Mouse (Mus musculus): ENCODE results near the gene Kctd5. TPM values are rescaled to one million over a fixed set of nuclear protein-coding genes. Genes with fewer than 3 reads are reported as not detected.

Gene Kctd5
- polyA plus RNA-seq, 1 experiment, result 0.66 TPM

GRCm38 (mm10) chr17:24045608-24046007, 27.7 kb downstream of the Kctd5 start:
- TF ChIP-seq TAL1 (IDR thresholded peaks at IDR 0.05; ENCODE audit: low read length), result no peak
- H3K4me3 ChIP-seq (replicated peaks), result no peak overlapping the region
- no peaks in the 10 kb centered on the region for H3K27me3 ChIP-seq (ENCODE audit: control insufficient read depth)
- no peaks in the 10 kb centered on the region for H3K9me3 ChIP-seq (ENCODE audit: control insufficient read depth, low read length)
- no peaks in the 10 kb centered on the region for H3K4me1 ChIP-seq (ENCODE audit: control insufficient read depth)
- peaks cover 32% of the 10 kb centered on the region for H3K36me3 ChIP-seq (ENCODE audit: control insufficient read depth)

- Histone ChIP-seq H3K9me3 (ENCODE audit: control insufficient read depth, low read length) (peaks cover 5% of the 10 kb centered on the region; the same call in 1 of the 2 replicates), H3K27me3 (ENCODE audit: control insufficient read depth) (no peaks in the 10 kb centered on the region), H3K36me3 (ENCODE audit: control insufficient read depth) (peaks cover 24% of the 10 kb centered on the region), H3K4me1 (ENCODE audit: control insufficient read depth) (no peaks in the 10 kb centered on the region), H3K4me3 (replicated peaks) (no peak overlapping the region)
- TF ChIP-seq TAL1 (IDR thresholded peaks at IDR 0.05; ENCODE audit: low read length), result no peak
- no peak for TF ChIP-seq GATA1 (IDR thresholded peaks at IDR 0.05; ENCODE audit: low read length)
Measured at GRCm38 (mm10) chr17:24044482-24044881, 28.8 kb downstream of the Kctd5 start.

- TF ChIP-seq TAL1 (IDR thresholded peaks at IDR 0.05; ENCODE audit: low read length) (no peak), GATA1 (IDR thresholded peaks at IDR 0.05; ENCODE audit: low read length) (no peak)
- H3K27me3 ChIP-seq (ENCODE audit: control insufficient read depth), result no peaks in the 10 kb centered on the region
- peaks cover 5% of the 10 kb centered on the region; the same call in 1 of the 2 replicates for H3K9me3 ChIP-seq (ENCODE audit: control insufficient read depth, low read length)
- H3K4me3 ChIP-seq (replicated peaks), result no peak within 1 kb of the TSS
- no peaks in the 10 kb centered on the region for H3K36me3 ChIP-seq (ENCODE audit: control insufficient read depth)
- H3K4me1 ChIP-seq (ENCODE audit: control insufficient read depth), result no peaks in the 10 kb centered on the region
Measured at GRCm38 (mm10) chr17:24037844-24038243, 35.4 kb downstream of the Kctd5 start, which contains the start of gene Prss27. Prss27 (plus strand) TSS chr17:24038144.

- Histone ChIP-seq H3K9me3 (ENCODE audit: control insufficient read depth, low read length) (peaks cover 5% of the 10 kb centered on the region; the same call in 1 of the 2 replicates), H3K4me3 (replicated peaks) (no peak overlapping the region), H3K36me3 (ENCODE audit: control insufficient read depth) (no peaks in the 10 kb centered on the region), H3K4me1 (ENCODE audit: control insufficient read depth) (no peaks in the 10 kb centered on the region), H3K27me3 (ENCODE audit: control insufficient read depth) (no peaks in the 10 kb centered on the region)
- TF ChIP-seq GATA1 (IDR thresholded peaks at IDR 0.05; ENCODE audit: low read length) (no peak), TAL1 (IDR thresholded peaks at IDR 0.05; ENCODE audit: low read length) (no peak)
Measured at GRCm38 (mm10) chr17:24037360-24037759, 35.9 kb downstream of the Kctd5 start.

GRCm38 (mm10) chr17:24036954-24037353, 36.3 kb downstream of the Kctd5 start:
- no peaks in the 10 kb centered on the region for H3K36me3 ChIP-seq (ENCODE audit: control insufficient read depth)
- no peak for TF ChIP-seq TAL1 (IDR thresholded peaks at IDR 0.05; ENCODE audit: low read length)
- no peak for TF ChIP-seq GATA1 (IDR thresholded peaks at IDR 0.05; ENCODE audit: low read length)
- peaks cover 5% of the 10 kb centered on the region; the same call in 1 of the 2 replicates for H3K9me3 ChIP-seq (ENCODE audit: control insufficient read depth, low read length)
- H3K27me3 ChIP-seq (ENCODE audit: control insufficient read depth), result no peaks in the 10 kb centered on the region
- H3K4me1 ChIP-seq (ENCODE audit: control insufficient read depth), result no peaks in the 10 kb centered on the region
- no peak overlapping the region for H3K4me3 ChIP-seq (replicated peaks)

- Histone ChIP-seq H3K4me1 (ENCODE audit: control insufficient read depth) (no peaks in the 10 kb centered on the region), H3K4me3 (replicated peaks) (no peak overlapping the region), H3K27me3 (ENCODE audit: control insufficient read depth) (no peaks in the 10 kb centered on the region), H3K9me3 (ENCODE audit: control insufficient read depth, low read length) (peaks cover 2% of the 10 kb centered on the region; the same call in 1 of the 2 replicates), H3K36me3 (ENCODE audit: control insufficient read depth) (no peaks in the 10 kb centered on the region)
- TF ChIP-seq GATA1 (IDR thresholded peaks at IDR 0.05; ENCODE audit: low read length) (no peak), TAL1 (IDR thresholded peaks at IDR 0.05; ENCODE audit: low read length) (no peak)
Measured at GRCm38 (mm10) chr17:24035087-24035486, 38.2 kb downstream of the Kctd5 start.

GRCm38 (mm10) chr17:24030551-24030950, 42.7 kb downstream of the Kctd5 start:
- Histone ChIP-seq H3K36me3 (ENCODE audit: control insufficient read depth) (no peaks in the 10 kb centered on the region), H3K4me3 (replicated peaks) (no peak overlapping the region), H3K27me3 (ENCODE audit: control insufficient read depth) (peaks cover 4% of the 10 kb centered on the region; the same call in 1 of the 2 replicates), H3K4me1 (ENCODE audit: control insufficient read depth) (no peaks in the 10 kb centered on the region), H3K9me3 (ENCODE audit: control insufficient read depth, low read length) (no peaks in the 10 kb centered on the region)
- TF ChIP-seq TAL1 (IDR thresholded peaks at IDR 0.05; ENCODE audit: low read length) (no peak), GATA1 (IDR thresholded peaks at IDR 0.05; ENCODE audit: low read length) (no peak)

GRCm38 (mm10) chr17:24029477-24029876, 43.8 kb downstream of the Kctd5 start:
- Histone ChIP-seq H3K36me3 (ENCODE audit: control insufficient read depth) (no peaks in the 10 kb centered on the region), H3K9me3 (ENCODE audit: control insufficient read depth, low read length) (no peaks in the 10 kb centered on the region), H3K27me3 (ENCODE audit: control insufficient read depth) (peaks cover 4% of the 10 kb centered on the region; the same call in 1 of the 2 replicates), H3K4me3 (replicated peaks) (no peak overlapping the region), H3K4me1 (ENCODE audit: control insufficient read depth) (no peaks in the 10 kb centered on the region)
- TF ChIP-seq GATA1 (IDR thresholded peaks at IDR 0.05; ENCODE audit: low read length) (no peak), TAL1 (IDR thresholded peaks at IDR 0.05; ENCODE audit: low read length) (no peak)

GRCm38 (mm10) chr17:24021375-24022199, 51.7 kb downstream of the Kctd5 start:
- Histone ChIP-seq H3K27me3 (ENCODE audit: control insufficient read depth) (no peaks in the 10 kb centered on the region), H3K4me1 (ENCODE audit: control insufficient read depth) (peaks cover 16% of the 10 kb centered on the region), H3K4me3 (replicated peaks) (no peak overlapping the region), H3K36me3 (ENCODE audit: control insufficient read depth) (no peaks in the 10 kb centered on the region), H3K9me3 (ENCODE audit: control insufficient read depth, low read length) (no peaks in the 10 kb centered on the region)
- TF ChIP-seq GATA1 (IDR thresholded peaks at IDR 0.05; ENCODE audit: low read length) (no peak), TAL1 (IDR thresholded peaks at IDR 0.05; ENCODE audit: low read length) (no peak)
